Mouse (Mus musculus): Measurements from ENCODE around the gene Nms.

GRCm38 (mm10) chr1:38988357-38988756 is 49.4 kb downstream of the Nms start:
- no peak for TF ChIP-seq CTCF (IDR thresholded peaks at IDR 0.05; ENCODE audit: borderline replicate concordance, extremely low read depth, insufficient read depth, insufficient read length)
- no peak for TF ChIP-seq POLR2A (IDR thresholded peaks at IDR 0.05; ENCODE audit: borderline replicate concordance, extremely low read depth, insufficient read depth, insufficient read length, poor library complexity, severe bottlenecking)
